Mouse (Mus musculus) lung, postnatal 0 days (tissue): ENCODE measurements around the gene Tspan12. TPM values are rescaled to one million over a fixed set of nuclear protein-coding genes. Genes with fewer than 3 reads are reported as not detected.

ENCODE experiments used
- ATAC-seq: fragments of 200-750 bp; cut with Nextera tagmentation; 2 replicates; pipeline ENCODE4 v1.8.0; 2017; ENCODE audit warnings: moderate library complexity
- DNase-seq: peaks from one replicate; pipeline ENCODE4 v3.0.0-alpha.2; 2016; ENCODE audit warnings: low spot score
- H3K27ac ChIP-seq: fragments of 300-500 bp; sonication (generic); 2 replicates; pipeline ENCODE4 v1.5.1; 2014; ENCODE audit warnings: antibody characterized with exemption, mild to moderate bottlenecking, low read length, mixed read lengths
- H3K27me3 ChIP-seq: fragments of 300-500 bp; sonication (generic); replicated peaks from 2 replicates; pipeline ENCODE4 v1.6.1; 2014; ENCODE audit warnings: low read length, mixed read lengths; ENCODE audit not compliant: insufficient read depth
- H3K36me3 ChIP-seq: fragments of 300-500 bp; sonication (generic); 2 replicates; pipeline ENCODE4 v1.6.1; 2014; ENCODE audit warnings: low read length, mixed read lengths; ENCODE audit not compliant: insufficient read depth
- H3K4me1 ChIP-seq: fragments of 300-500 bp; sonication (generic); 2 replicates; pipeline ENCODE4 v1.6.1; 2014; ENCODE audit warnings: antibody characterized with exemption, low read depth, low read length, mixed read lengths; ENCODE audit not compliant: insufficient read depth
- H3K4me2 ChIP-seq: fragments of 300-500 bp; sonication (generic); replicated peaks from 2 replicates; pipeline ENCODE4 v1.6.1; 2014; ENCODE audit warnings: low read depth, mild to moderate bottlenecking, low read length, moderate library complexity, mixed read lengths
- H3K4me3 ChIP-seq: fragments of 300-500 bp; sonication (generic); 2 replicates; pipeline ENCODE4 v1.5.1; 2014; ENCODE audit warnings: low read depth, low read length
- H3K9ac ChIP-seq: fragments of 300-500 bp; sonication (generic); replicated peaks from 2 replicates; pipeline ENCODE4 v1.6.1; 2014; ENCODE audit warnings: low read depth, mild to moderate bottlenecking
- H3K9me3 ChIP-seq: fragments of 300-500 bp; sonication (generic); 2 replicates; pipeline ENCODE4 v1.6.1; 2016; ENCODE audit warnings: low read length, mixed read lengths
- CTCF ChIP-seq: IDR thresholded peaks from 2 replicates; pipeline ENCODE4 v1.5.1; 2016; ENCODE audit warnings: antibody characterized with exemption, mild to moderate bottlenecking
- EP300 ChIP-seq: IDR thresholded peaks from 2 replicates; pipeline ENCODE4 v1.6.1; 2016; ENCODE audit warnings: antibody characterized with exemption, mild to moderate bottlenecking, control low read depth
- WGBS: fragments of 180-500 bp; shearing (Covaris S2); extraction: QIAGEN DNeasy Blood & Tissue Kit; methylation state at CpG from one replicate; pipeline ENCODE4 v1.1.7; 2014; 5-methylcytosine and 5-hydroxymethylcytosine counted together
- polyA plus RNA-seq: library from polyadenylated mRNA; unstranded; fragments of >200 nt; fragmentation: Nextera tagmentation; extraction: Ambion mirVana; gene quantifications from 2 replicates; pipeline ENCODE4 v1.2.1, GENCODE M21; 2015

Gene Tspan12
- polyA plus RNA-seq, 1 experiment from 2014 or later = 85.5 TPM

- Histone ChIP-seq H3K4me3 (no peak overlapping the region), H3K9me3 (no peaks in the 10 kb centered on the region), H3K27ac (no peak overlapping the region), H3K4me2 (no peak overlapping the region), H3K27me3 (no peaks in the 10 kb centered on the region), H3K4me1 (no peaks in the 10 kb centered on the region), H3K9ac (no peak overlapping the region), H3K36me3 (no peaks in the 10 kb centered on the region)
- no peak for TF ChIP-seq EP300
- TF ChIP-seq CTCF = no peak
- 84% methylated on average over 3 of the region's 3 CpGs for WGBS
- ATAC-seq = no peak
- no peak for DNase-seq
These were observed 20.4 kb downstream of the Tspan12 start for GRCm38 (mm10) chr6:21831871-21832270.

GRCm38 (mm10) chr6:21830931-21831330 lies 21.4 kb downstream of the Tspan12 start:
- no peak for DNase-seq
- Histone ChIP-seq H3K36me3 (no peaks in the 10 kb centered on the region), H3K9me3 (no peaks in the 10 kb centered on the region), H3K27ac (no peak overlapping the region), H3K27me3 (no peaks in the 10 kb centered on the region), H3K4me2 (no peak overlapping the region), H3K9ac (no peak overlapping the region), H3K4me1 (no peaks in the 10 kb centered on the region), H3K4me3 (no peak overlapping the region)
- no peak for ATAC-seq
- TF ChIP-seq CTCF = no peak
- no peak for TF ChIP-seq EP300
- 80% methylated on average over 6 of the region's 6 CpGs for WGBS

GRCm38 (mm10) chr6:21829930-21830329 lies 22.4 kb downstream of the Tspan12 start:
- no peak overlapping the region for H3K27ac ChIP-seq

GRCm38 (mm10) chr6:21828437-21828836 lies 23.9 kb downstream of the Tspan12 start:
- Histone ChIP-seq H3K9ac (no peak overlapping the region), H3K36me3 (no peaks in the 10 kb centered on the region), H3K9me3 (no peaks in the 10 kb centered on the region), H3K4me3 (no peak overlapping the region), H3K27ac (no peak overlapping the region), H3K4me2 (no peak overlapping the region), H3K4me1 (peaks cover 3% of the 10 kb centered on the region; the same call in 1 of the 2 replicates), H3K27me3 (no peaks in the 10 kb centered on the region)
- ATAC-seq = no peak
- TF ChIP-seq CTCF (no peak), EP300 (no peak)
- WGBS = 89% methylated on average over 4 of the region's 4 CpGs
- DNase-seq = no peak

More at GRCm38 (mm10) chr6:21829930-21830329, 22.4 kb downstream of the Tspan12 start:
- ATAC-seq = no peak
- Histone ChIP-seq H3K4me3 (no peak overlapping the region), H3K9ac (no peak overlapping the region), H3K36me3 (no peaks in the 10 kb centered on the region), H3K4me1 (no peaks in the 10 kb centered on the region), H3K9me3 (no peaks in the 10 kb centered on the region), H3K27me3 (no peaks in the 10 kb centered on the region), H3K4me2 (no peak overlapping the region)
- DNase-seq = no peak
- no peak for TF ChIP-seq CTCF
- TF ChIP-seq EP300 = no peak
- WGBS = 63% methylated on average over 7 of the region's 7 CpGs

GRCm38 (mm10) chr6:21828001-21828400 lies 24.3 kb downstream of the Tspan12 start:
- 79% methylated on average over 7 of the region's 7 CpGs for WGBS
- DNase-seq = no peak
- Histone ChIP-seq H3K4me2 (no peak overlapping the region), H3K36me3 (no peaks in the 10 kb centered on the region), H3K9me3 (no peaks in the 10 kb centered on the region), H3K4me3 (no peak overlapping the region), H3K9ac (no peak overlapping the region), H3K27ac (no peak overlapping the region), H3K27me3 (no peaks in the 10 kb centered on the region), H3K4me1 (peaks cover 7% of the 10 kb centered on the region; the same call in 1 of the 2 replicates)
- no peak for TF ChIP-seq EP300
- TF ChIP-seq CTCF = no peak
- ATAC-seq = no peak

- Histone ChIP-seq H3K4me2 (peak overlapping the region; percentile 39), H3K4me3 (no peak overlapping the region), H3K36me3 (no peaks in the 10 kb centered on the region), H3K9me3 (no peaks in the 10 kb centered on the region), H3K27me3 (no peaks in the 10 kb centered on the region), H3K9ac (no peak overlapping the region), H3K27ac (no peak overlapping the region), H3K4me1 (peaks cover 9% of the 10 kb centered on the region; the same call in 1 of the 2 replicates)
- ATAC-seq (no peak), DNase-seq (no peak)
- TF ChIP-seq EP300 = no peak
- TF ChIP-seq CTCF = no peak
- WGBS = 82% methylated on average over 7 of the region's 7 CpGs
These were observed 28.6 kb downstream of the Tspan12 start for GRCm38 (mm10) chr6:21823694-21824093.

- Histone ChIP-seq H3K9ac (no peak overlapping the region), H3K9me3 (no peaks in the 10 kb centered on the region), H3K27me3 (no peaks in the 10 kb centered on the region), H3K4me1 (peaks cover 9% of the 10 kb centered on the region; the same call in 1 of the 2 replicates), H3K4me2 (peak overlapping the region; percentile 39), H3K27ac (no peak overlapping the region), H3K4me3 (no peak overlapping the region), H3K36me3 (no peaks in the 10 kb centered on the region)
- WGBS = 34% methylated on average over 8 of the region's 8 CpGs
- no peak for TF ChIP-seq EP300
- TF ChIP-seq CTCF = no peak
- ATAC-seq = peak; percentile 92
- DNase-seq = peak; percentile 90
These were observed 29.0 kb downstream of the Tspan12 start for GRCm38 (mm10) chr6:21823281-21823680.
